Mouse (Mus musculus): ENCODE measurements around the gene Nova2.
A peak's percentile ranks its signal among the peaks of the same experiment; 100 is the strongest.

Gene Nova2

DNA sequence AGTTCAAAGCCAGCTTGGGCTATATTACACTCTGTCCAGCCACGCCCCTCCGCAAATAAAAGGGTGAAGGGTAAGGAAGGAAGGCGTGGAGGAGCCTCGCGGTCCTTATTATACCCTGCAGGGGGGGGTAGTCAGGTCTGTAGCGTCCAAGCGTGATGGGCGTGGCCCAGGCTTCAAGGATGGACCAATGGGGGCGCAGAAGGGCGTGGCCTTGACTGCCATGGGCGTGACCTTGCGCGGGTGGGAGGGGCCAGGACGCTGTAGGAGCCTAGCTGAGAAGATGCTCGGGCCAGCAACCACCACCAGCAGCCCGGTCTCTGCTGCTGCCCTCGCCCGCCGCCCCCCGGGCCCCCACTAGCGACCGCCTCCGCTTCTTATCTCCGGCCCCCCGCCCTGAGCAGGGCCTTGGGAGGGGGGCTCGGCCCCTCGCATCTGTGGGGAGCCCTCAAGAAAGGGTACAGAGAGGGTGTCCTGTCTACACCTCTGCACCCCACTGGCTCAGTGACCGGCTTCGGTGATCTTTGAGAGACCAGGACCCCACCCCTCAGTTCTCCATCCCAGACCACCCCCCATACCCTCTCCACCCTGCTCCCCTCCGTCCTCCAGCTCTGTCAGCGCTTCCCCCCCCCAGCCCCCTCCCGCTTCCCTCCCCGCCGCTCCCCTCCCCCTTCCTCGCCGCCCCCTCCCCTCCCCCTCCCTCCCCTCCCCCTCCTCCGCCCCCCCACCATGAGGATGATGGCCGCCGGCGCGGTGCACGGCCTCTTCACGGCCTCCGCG is at the start of gene Nova2:
TSS of gene Nova2 (plus strand) at position 727 of the 777 bp plus-strand sequence.
- peak; percentile 24 to 25 for DNase-seq (ENCODE audit: low read depth in 1 of 2, low spot score in 2 of 2)

- no peak for DNase-seq (ENCODE audit: low read depth in 1 of 2, low spot score in 2 of 2)
These were observed 47.0 kb upstream of the Nova2 start for GRCm38 (mm10) chr7:18878691-18879090.

- peak in 1 of 2 experiments; percentile 16 for DNase-seq (ENCODE audit: low read depth in 1 of 2, low spot score in 2 of 2)
These were observed 41.5 kb upstream of the Nova2 start for GRCm38 (mm10) chr7:18883991-18884744.

DNA sequence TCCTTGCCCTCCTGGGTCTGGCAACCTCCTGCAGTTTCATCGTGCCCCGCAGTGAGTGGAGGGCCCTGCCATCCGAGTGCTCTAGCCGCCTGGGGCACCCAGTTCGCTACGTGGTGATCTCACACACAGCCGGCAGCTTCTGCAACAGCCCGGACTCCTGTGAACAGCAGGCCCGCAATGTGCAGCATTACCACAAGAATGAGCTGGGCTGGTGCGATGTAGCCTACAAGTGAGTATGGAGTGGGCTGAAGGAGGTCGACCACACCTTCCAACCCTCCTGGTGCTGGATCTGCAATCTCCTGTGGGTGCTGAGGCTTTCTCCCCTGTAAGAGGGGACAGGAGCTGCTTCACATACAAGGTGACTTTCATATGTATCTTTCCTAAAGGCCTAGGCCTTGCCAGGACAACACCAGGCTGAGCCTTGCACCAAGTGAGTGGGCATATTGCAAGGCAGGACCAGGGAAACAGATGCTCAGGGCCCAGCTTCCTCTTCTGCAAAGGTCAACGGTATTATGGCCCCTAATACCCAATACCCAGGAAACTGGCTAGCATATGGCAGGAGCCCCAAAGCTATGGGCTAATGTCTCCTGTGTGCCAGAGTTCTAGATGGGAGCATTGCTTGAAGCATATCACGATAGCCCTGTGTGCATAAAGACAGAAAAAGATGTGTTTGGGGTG is 40.8 kb upstream of the Nova2 start:
- DNase-seq (ENCODE audit: low read depth in 1 of 2, low spot score in 2 of 2) = no peak

GRCm38 (mm10) chr7:18886963-18887362 is 38.7 kb upstream of the Nova2 start:
- no peak for DNase-seq (ENCODE audit: low read depth in 1 of 2, low spot score in 2 of 2)

GRCm38 (mm10) chr7:18890848-18891247 is 34.8 kb upstream of the Nova2 start:
- no peak for DNase-seq (ENCODE audit: low read depth in 1 of 2, low spot score in 2 of 2)

GRCm38 (mm10) chr7:18891872-18892599 is 33.7 kb upstream of the Nova2 start:
- DNase-seq (ENCODE audit: low read depth in 1 of 2, low spot score in 2 of 2) = peak in 1 of 2 experiments; percentile 51

GRCm38 (mm10) chr7:18893009-18893408 is 32.7 kb upstream of the Nova2 start:
- DNase-seq (ENCODE audit: low read depth in 1 of 2, low spot score in 2 of 2) = no peak

DNA sequence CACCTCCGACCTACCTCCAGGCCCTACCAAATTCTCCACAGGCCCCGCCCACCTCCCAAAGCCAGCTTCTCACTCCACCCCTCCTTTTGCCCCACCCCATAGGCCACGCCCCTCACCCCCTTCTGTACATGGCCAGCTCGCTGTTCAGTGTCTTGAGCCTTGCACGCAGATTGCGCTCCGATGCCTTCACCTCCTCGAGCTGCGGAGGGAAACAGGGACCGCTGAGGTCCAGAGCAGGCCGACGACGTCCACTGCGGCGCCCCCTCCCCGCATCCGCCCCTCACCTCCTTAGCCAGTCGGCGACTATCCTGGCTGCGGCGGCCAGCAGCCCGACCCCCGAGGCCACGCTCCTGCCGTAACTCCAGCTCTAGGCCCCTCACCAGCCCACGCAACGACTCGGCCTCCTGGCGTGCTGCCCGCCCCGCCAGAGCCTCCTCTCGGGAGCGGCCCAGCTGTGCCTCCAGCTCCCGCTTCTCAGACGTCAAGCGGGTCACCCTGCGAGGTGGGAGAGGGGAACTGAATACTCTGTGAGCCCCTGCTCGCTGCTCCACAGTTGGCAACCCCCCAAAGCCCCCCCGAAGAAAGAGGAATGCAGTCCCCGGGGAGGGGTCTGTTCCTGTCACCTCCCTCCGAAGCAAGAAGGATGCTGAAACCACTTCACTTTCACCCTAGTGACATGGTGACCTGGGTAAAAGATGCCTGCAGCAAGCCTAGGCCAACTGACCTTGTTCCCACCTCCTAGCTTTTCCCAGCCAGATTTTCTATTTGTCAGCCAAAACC is 31.8 kb upstream of the Nova2 start:
- DNase-seq (ENCODE audit: low read depth in 1 of 2, low spot score in 2 of 2) = no peak

GRCm38 (mm10) chr7:18896536-18896935 is 29.2 kb upstream of the Nova2 start:
- no peak for DNase-seq (ENCODE audit: low read depth in 1 of 2, low spot score in 2 of 2)

DNA sequence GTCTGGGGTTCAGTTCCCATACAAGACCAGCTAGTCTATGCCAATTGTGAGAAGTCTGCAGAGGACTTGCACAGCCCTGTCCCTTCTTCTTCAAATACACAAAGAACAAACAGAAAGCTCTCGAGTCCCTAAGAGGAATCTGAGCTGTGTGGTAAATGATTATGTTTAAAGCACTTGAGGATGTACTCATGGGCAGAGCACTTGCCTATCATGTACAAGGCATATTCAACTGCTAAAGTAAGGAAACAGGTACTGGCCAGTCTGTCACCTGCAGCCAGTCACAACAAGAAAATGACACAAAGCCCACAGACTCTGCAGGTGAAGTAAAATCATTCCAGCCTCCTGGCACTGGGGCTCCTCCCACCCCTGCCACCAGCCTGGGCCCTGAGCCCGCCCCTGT is 25.2 kb upstream of the Nova2 start:
- DNase-seq (ENCODE audit: low read depth in 1 of 2, low spot score in 2 of 2) = no peak

- no peak for DNase-seq (ENCODE audit: low read depth in 1 of 2, low spot score in 2 of 2)
These were observed 23.2 kb upstream of the Nova2 start for GRCm38 (mm10) chr7:18902486-18902885.

GRCm38 (mm10) chr7:18904971-18905370 is 20.7 kb upstream of the Nova2 start:
- DNase-seq (ENCODE audit: low read depth in 1 of 2, low spot score in 2 of 2) = no peak

DNA sequence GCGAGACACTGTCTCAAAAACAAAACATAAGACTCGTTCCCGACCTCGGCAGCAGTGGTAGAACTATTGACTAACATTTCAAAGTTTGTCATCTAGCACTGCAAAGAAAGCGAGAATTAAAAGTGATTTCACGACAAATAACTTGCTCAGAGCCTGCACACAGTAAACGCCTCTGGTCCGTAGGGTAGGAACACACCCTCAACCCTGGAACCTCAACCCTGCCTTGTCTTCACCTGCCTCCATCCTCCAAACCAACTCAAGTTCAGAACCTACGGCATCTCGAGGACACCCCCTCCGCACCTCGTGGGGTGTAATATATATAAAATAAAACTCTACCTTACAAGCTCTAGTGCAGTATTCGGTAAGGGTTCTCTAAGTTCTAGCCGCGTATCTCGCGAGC is 15.9 kb upstream of the Nova2 start:
- no peak for DNase-seq (ENCODE audit: low read depth in 1 of 2, low spot score in 2 of 2)

DNA sequence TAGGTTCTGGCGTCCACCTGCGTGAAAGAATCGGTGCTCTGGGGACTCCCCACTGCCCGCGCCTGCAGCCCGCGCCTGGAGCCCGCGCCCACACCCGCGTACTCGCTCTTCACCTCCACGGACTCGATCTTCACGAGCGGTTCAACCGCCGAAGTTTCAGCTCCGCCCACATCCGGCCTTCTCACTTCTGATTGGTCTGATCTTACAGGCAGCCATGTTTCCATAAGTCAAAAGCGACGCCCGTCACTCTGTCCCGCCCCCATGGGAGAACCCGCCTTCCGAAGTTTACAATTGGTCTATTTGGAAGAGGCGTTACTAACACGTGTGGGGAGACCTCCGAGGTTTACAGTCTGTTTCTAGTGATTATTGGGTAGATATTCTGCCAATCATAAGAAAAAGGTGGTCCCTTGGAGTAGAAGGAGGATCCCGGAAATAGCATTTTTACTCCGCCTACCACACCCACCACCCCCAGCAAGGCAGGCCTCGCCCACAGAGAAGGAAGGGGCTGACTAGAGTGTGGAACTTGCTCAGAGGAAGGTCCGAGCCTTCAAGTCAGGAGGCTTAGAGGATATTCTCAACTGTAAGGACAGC is 15.4 kb upstream of the Nova2 start, which contains the start of gene Ccdc61:
TSS of gene Ccdc61 (minus strand) at position 175 of the 591 bp plus-strand sequence.
- DNase-seq (ENCODE audit: low read depth in 1 of 2, low spot score in 2 of 2) = peak; percentile 92 to 93

- no peak for DNase-seq (ENCODE audit: low read depth in 1 of 2, low spot score in 2 of 2)
These were observed 9.4 kb upstream of the Nova2 start for GRCm38 (mm10) chr7:18916254-18916653.

DNA sequence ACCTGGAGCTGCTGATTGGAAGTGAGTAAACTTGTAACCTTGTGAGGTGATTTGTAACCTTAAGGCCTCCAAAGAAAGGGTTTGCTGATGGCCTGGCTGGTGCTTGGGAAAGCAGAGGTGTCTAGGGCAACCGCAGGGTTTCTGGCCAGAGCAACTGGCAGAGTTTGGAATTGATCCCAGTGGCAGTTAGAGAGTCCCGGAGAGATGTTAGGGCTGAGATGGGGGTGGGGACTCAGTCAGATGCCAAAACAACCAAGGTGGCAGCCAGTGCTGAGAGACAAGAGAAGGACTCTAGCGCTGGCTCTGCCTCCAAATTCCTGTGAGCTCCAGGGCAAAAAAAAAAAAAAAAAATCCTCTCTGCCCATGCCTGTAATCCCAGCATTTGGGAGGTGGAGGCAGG is 7.8 kb upstream of the Nova2 start:
- DNase-seq (ENCODE audit: low read depth in 1 of 2, low spot score in 2 of 2) = no peak

DNA sequence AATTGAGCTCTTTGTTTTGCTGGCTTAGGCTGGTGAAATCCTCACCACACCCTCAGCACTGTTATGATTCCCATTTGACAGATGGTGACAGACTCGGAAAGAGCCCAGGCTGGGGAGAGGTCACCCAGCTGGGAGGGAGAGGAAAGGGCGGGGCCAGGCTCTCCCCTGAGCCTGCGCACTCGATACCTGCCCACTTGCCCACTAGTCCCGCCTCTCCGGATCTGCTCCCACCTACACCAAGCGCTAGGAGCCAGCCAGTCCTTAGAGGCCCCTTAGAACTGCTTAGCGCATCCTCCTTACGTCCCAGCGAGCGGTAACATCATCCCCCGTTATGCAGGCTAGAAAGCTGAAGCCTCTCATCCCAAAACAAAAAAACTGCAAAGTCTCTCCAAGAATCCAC is 4.6 kb upstream of the Nova2 start:
- DNase-seq (ENCODE audit: low read depth in 1 of 2, low spot score in 2 of 2) = no peak

GRCm38 (mm10) chr7:18922807-18923206 is 2.9 kb upstream of the Nova2 start:
- DNase-seq (ENCODE audit: low read depth in 1 of 2, low spot score in 2 of 2) = no peak

DNA sequence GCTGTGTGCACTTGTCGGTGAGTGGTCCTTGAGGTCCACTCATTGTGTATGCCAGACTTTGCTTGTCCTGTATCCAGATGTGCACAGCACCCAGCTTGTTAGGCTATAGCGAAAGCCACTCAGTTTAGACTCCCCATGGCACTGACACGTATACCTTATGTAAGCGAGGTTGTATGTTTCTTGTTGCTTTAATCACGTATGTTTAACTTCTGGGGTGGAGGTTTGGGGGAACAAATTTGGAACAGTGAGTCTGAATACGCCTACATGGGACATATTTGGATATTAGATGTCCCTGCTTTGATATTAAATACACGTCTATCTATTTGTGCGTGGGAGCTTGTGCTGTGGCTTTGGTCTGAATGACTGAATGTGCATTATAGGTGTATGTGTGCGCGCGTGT is 2.4 kb upstream of the Nova2 start:
- no peak for DNase-seq (ENCODE audit: low read depth in 1 of 2, low spot score in 2 of 2)

Data from monocyte, adult 2 months (primary cell).